Mouse (Mus musculus): ENCODE data around the gene Ankrd40. TPM values are rescaled to one million over a fixed set of nuclear protein-coding genes. Genes with fewer than 3 reads are reported as not detected.

Ankrd40 gene
- polyA plus RNA-seq (2012; rRNA removed): 75.6 and 97.8 TPM in 2 replicates

DNA sequence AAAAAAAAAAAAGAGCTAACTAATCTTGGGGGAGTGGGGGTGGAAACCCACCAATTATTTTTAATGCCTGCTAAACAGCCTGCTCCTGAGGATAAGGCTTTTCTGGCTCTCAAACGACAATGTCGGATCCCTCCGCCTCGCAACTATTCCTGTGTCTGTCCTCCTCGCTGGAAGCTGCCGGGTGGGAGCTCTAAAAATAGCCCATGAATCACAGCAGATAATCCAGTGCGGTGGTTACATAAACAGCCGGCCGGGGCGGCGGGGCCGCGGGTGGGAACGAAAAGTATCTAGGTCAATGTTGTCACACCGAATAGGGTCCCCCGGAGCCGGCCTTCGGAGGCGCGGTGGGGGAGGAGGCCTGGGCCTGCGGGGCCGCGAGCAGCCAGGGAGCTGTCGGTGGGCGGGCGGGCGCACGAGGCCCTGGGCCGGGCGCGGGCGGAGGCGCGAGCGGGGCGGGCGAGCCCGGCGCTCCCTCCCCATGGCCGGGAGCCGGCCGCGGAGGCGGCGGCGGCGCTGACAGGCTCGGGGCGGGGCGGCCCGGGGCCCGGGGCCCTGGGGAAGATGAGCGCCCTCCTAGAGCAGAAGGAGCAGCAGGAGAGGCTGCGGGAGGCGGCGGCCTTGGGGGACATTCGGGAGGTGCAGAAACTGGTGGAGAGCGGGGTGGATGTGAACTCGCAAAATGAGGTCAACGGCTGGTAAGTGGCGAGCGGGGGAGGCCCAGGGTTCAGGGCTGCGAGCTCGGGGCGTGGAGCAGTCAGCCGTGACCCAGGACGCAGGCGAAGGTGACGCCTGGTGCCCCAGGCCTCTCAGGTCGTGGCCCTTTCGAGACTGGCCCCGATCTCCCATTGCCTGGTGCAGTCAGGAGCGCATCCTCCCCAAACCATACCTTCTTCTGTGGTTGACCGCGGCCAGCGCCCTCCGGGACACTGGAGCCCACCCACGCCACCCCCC, at the start of gene Ankrd40:
Ankrd40 (plus strand) TSS at position 309 of the 951 bp plus-strand sequence.

DNA sequence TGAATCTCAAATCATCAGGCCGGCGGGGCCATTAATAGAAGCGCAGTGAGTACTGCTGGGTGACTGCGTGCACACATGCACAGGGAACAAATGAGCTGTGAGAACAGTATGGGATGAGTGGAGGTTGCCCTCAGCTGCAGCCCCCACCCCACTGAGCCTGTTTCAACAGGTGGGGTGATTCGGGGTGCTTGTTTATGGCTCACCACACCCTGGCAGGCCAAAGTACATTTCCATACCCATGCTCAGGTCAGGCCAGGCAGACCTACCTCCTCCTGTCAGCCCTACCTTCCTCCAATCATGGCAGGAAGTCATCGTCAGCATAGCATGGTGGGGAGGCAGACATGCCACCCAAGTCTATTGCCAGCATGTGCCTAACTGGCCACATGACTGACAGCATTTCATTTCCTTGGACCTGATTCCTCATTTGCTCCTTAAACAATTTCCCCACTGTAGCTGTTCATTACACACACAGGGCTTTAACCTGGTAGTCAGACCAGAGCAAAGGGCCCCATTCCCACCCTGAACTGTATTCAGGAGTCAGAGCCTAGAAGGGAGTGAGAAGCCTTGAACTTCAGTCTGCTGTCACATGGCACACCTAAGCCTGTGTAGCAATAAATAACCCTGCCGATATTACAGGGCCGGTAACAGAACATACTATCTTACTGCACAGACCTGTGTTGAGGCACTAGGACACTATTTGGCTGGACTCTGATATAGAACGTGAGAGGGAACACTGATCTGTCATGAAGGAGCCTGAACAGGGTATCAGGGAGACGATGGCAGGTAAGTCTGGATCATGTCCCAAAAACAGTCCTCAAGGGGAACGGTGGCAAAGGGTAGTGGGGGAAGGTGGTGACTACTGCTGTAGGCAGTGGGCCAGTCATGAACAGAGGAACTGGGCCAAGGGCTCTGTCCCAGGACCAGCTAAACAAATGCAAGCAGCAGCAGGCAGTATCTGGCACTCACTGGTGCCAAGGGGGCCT, 46.3 kb upstream of the Ankrd40 start, which contains the start of gene Gm21885:
Gm21885 (plus strand) TSS at position 675 of the 983 bp plus-strand sequence.

DNA sequence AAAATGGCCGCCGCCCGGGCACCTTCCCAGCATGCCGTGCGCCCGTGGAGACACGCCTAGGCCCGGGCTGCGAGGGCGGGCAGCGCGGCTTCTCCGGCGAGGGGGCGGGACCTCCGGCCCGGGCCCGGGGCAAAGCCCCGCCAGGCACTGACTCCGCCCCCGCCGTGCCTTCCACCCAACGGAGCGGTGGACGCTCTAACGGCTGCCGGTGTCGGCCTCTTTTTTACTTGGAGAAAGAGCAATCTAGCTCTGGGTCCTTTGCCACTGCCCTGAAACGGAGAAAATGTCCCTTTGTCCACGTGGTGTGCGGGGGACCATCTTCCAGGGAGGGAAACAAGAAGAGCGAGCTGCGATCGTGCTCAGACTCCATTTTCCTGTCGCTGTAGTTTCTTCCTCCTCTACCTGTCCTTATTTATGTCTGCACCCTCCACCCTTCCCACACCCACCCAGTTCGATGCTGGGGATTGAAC, 5.8 kb upstream of the Ankrd40 start, which contains the start of gene Luc7l3:
Luc7l3 (minus strand) TSS at position 58 of the 470 bp plus-strand sequence.

Other genes with a start within 250 kb of the Ankrd40 start
- 105 and 111 TPM in 2 replicates for gene Tob1, start 116.5 kb upstream of the Ankrd40 start, polyA plus RNA-seq (2012; rRNA removed)
- gene Wfikkn2, start 82.0 kb upstream of the Ankrd40 start, polyA plus RNA-seq (2012; rRNA removed): 1.9 and 2.3 TPM in 2 replicates
- 3.7 and 3.8 TPM in 2 replicates for gene Gm21885, start 46.1 kb upstream of the Ankrd40 start, polyA plus RNA-seq (2012; rRNA removed)
- gene Luc7l3, start 6.0 kb upstream of the Ankrd40 start, polyA plus RNA-seq (2012; rRNA removed): 4.5 and 5.4 TPM in 2 replicates
- 208 and 226 TPM in 2 replicates for gene Abcc3, start 65.0 kb downstream of the Ankrd40 start, polyA plus RNA-seq (2012; rRNA removed)
- gene Cacna1g, start 146.2 kb downstream of the Ankrd40 start, polyA plus RNA-seq (2012; rRNA removed): 18.4 and 24.3 TPM in 2 replicates
- gene Spata20, start 158.2 kb downstream of the Ankrd40 start, polyA plus RNA-seq (2012; rRNA removed): 0.07 and 0.09 TPM in 2 replicates
- gene Epn3, start 172.0 kb downstream of the Ankrd40 start, polyA plus RNA-seq (2012; rRNA removed): 35.7 and 39.9 TPM in 2 replicates
- gene Mycbpap, start 193.7 kb downstream of the Ankrd40 start, polyA plus RNA-seq (2012; rRNA removed): 3.2 and 5.3 TPM in 2 replicates
- gene Rsad1, start 221.3 kb downstream of the Ankrd40 start, polyA plus RNA-seq (2012; rRNA removed): 9.5 and 11.5 TPM in 2 replicates
- 1.5 and 2.2 TPM in 2 replicates for gene Chad, start 237.0 kb downstream of the Ankrd40 start, polyA plus RNA-seq (2012; rRNA removed)